Mouse (Mus musculus): Measurements from ENCODE around the gene Thap8. TPM values are rescaled to one million over a fixed set of nuclear protein-coding genes. Genes with fewer than 3 reads are reported as not detected.

Gene Thap8
- polyA plus RNA-seq, 1 experiment: 0.22 TPM

- DNase-seq (ENCODE audit: extremely low spot score in 1 of 2, low spot score in 1 of 2): no peak
Observed at GRCm38 (mm10) chr7:30339432-30340109, 59.7 kb downstream of the Thap8 start.

Other genes with a start within 250 kb of the Thap8 start
- gene Zfp14, start 228.7 kb upstream of the Thap8 start, polyA plus RNA-seq (2012; rRNA removed): 10.5 TPM in 2 replicates
- gene Zfp82, start 207.2 kb upstream of the Thap8 start, polyA plus RNA-seq (2012; rRNA removed): 2.6 and 3.4 TPM in 2 replicates
- 0.61 TPM in 1 of 2 replicates, not detected in the other for gene Gm26920, start 189.7 kb upstream of the Thap8 start, polyA plus RNA-seq (2012; rRNA removed)
- gene Zfp566, start 189.6 kb upstream of the Thap8 start, polyA plus RNA-seq (2012; rRNA removed): 6.3 and 7.0 TPM in 2 replicates
- gene Zfp260, start 185.3 kb upstream of the Thap8 start, polyA plus RNA-seq (2012; rRNA removed): 34.8 and 35.4 TPM in 2 replicates
- 9.1 and 9.3 TPM in 2 replicates for gene Zfp382, start 158.2 kb upstream of the Thap8 start, polyA plus RNA-seq (2012; rRNA removed)
- 36.0 and 38.8 TPM in 2 replicates for gene Zfp146, start 110.3 kb upstream of the Thap8 start, polyA plus RNA-seq (2012; rRNA removed)
- gene Cox7a1, start 96.0 kb upstream of the Thap8 start, polyA plus RNA-seq (2012; rRNA removed): 5.6 and 7.7 TPM in 2 replicates
- 236 and 319 TPM in 2 replicates for gene Capns1, start 81.3 kb upstream of the Thap8 start, polyA plus RNA-seq (2012; rRNA removed)
- gene Polr2i, start 48.1 kb upstream of the Thap8 start, polyA plus RNA-seq (2012; rRNA removed): 157 and 161 TPM in 2 replicates
- 114 and 129 TPM in 2 replicates for gene Tbcb, start 47.8 kb upstream of the Thap8 start, polyA plus RNA-seq (2012; rRNA removed)
- gene Ovol3, start 44.4 kb upstream of the Thap8 start, polyA plus RNA-seq (2012; rRNA removed): not detected in 2 replicates
- gene Wdr62, start 325 bp downstream of the Thap8 start, polyA plus RNA-seq (2012; rRNA removed): 3.9 and 5.6 TPM in 2 replicates
- gene Clip3, start 11.6 kb downstream of the Thap8 start, polyA plus RNA-seq (2012; rRNA removed): 354 and 373 TPM in 2 replicates
- 132 TPM in 2 replicates for gene Alkbh6, start 28.6 kb downstream of the Thap8 start, polyA plus RNA-seq (2012; rRNA removed)
- 27.6 and 29.9 TPM in 2 replicates for gene Syne4, start 34.7 kb downstream of the Thap8 start, polyA plus RNA-seq (2012; rRNA removed)
- 0.34 and 0.66 TPM in 2 replicates for gene E130208F15Rik, start 41.6 kb downstream of the Thap8 start, polyA plus RNA-seq (2012; rRNA removed)
- 16.9 and 19.2 TPM in 2 replicates for gene Sdhaf1, start 43.8 kb downstream of the Thap8 start, polyA plus RNA-seq (2012; rRNA removed)
- 19.8 and 22.2 TPM in 2 replicates for gene Lrfn3, start 82.7 kb downstream of the Thap8 start, polyA plus RNA-seq (2012; rRNA removed)
- gene Tyrobp, start 133.7 kb downstream of the Thap8 start, polyA plus RNA-seq (2012; rRNA removed): 73.2 and 80.4 TPM in 2 replicates
- 1.5 and 2.2 TPM in 2 replicates for gene Hcst, start 139.8 kb downstream of the Thap8 start, polyA plus RNA-seq (2012; rRNA removed)
- 5.4 and 6.4 TPM in 2 replicates for gene Nfkbid, start 141.6 kb downstream of the Thap8 start, polyA plus RNA-seq (2012; rRNA removed)
- 940 and 960 TPM in 2 replicates for gene Aplp1, start 165.4 kb downstream of the Thap8 start, polyA plus RNA-seq (2012; rRNA removed)
- gene Kirrel2, start 177.6 kb downstream of the Thap8 start, polyA plus RNA-seq (2012; rRNA removed): 3.7 and 7.1 TPM in 2 replicates
- 1.2 and 1.6 TPM in 2 replicates for gene Nphs1, start 178.2 kb downstream of the Thap8 start, polyA plus RNA-seq (2012; rRNA removed)
- 0.18 and 0.19 TPM in 2 replicates for gene Prodh2, start 213.5 kb downstream of the Thap8 start, polyA plus RNA-seq (2012; rRNA removed)